Mouse (Mus musculus) cortical plate, adult 2 months (tissue): ENCODE measurements around the gene Tnfsf12. TPM values are rescaled to one million over a fixed set of nuclear protein-coding genes. Genes with fewer than 3 reads are reported as not detected.
A peak's percentile ranks its signal among the peaks of the same experiment; 100 is the strongest.
"Not testable (repeated sequence)": the region's sequence is repeated elsewhere in the genome, so short reads cannot be mapped to it uniquely, and the experiment has no call there.

Source experiments
- H3K27ac ChIP-seq: fragments of 200-500 bp; 2 replicates; pipeline ENCODE4 v1.5.1; 2012; ENCODE audit warnings: low read length, control low read depth, inconsistent platforms; ENCODE audit not compliant: insufficient read depth
- H3K4me1 ChIP-seq: fragments of 200-500 bp; 2 replicates; pipeline ENCODE4 v1.6.1; 2011; ENCODE audit warnings: low read length; ENCODE audit not compliant: control insufficient read depth, insufficient read depth
- H3K4me3 ChIP-seq: fragments of 200-500 bp; 2 replicates; pipeline ENCODE4 v1.5.1; 2011; ENCODE audit warnings: mild to moderate bottlenecking, low read length, control low read depth; ENCODE audit not compliant: insufficient read depth
- CTCF ChIP-seq: fragments of 200-500 bp; IDR thresholded peaks from 2 replicates; pipeline ENCODE4 v1.5.1; 2011; ENCODE audit warnings: mild to moderate bottlenecking, control low read depth, low read length; ENCODE audit not compliant: insufficient read depth; ENCODE audit errors: extremely low read depth
- POLR2A ChIP-seq: fragments of 200-500 bp; IDR thresholded peaks from 2 replicates; pipeline ENCODE4 v1.6.1; 2011; ENCODE audit warnings: mild to moderate bottlenecking, low read length, control low read depth; ENCODE audit not compliant: insufficient read depth; ENCODE audit errors: extremely low read depth
- polyA plus RNA-seq: library from polyadenylated mRNA; depleted of rRNA; stranded (reverse); fragments of >200 nt; gene quantifications from 2 replicates; pipeline ENCODE4 v1.2.3, GENCODE M21; 2012

Gene Tnfsf12
- polyA plus RNA-seq, 1 experiment = 22.5 TPM

GRCm38 (mm10) chr11:69706775-69707479 is 11.3 kb upstream of the Tnfsf12 start:
- no peaks in the 10 kb centered on the region for H3K4me1 ChIP-seq
- no peak for TF ChIP-seq POLR2A
- TF ChIP-seq CTCF = no peak
- no peak overlapping the region for H3K27ac ChIP-seq
- H3K4me3 ChIP-seq = no peak overlapping the region

- no peaks in the 10 kb centered on the region for H3K4me1 ChIP-seq
- H3K4me3 ChIP-seq = no peak overlapping the region
- H3K27ac ChIP-seq = no peak overlapping the region
- TF ChIP-seq CTCF (no peak), POLR2A (no peak)
Observed at GRCm38 (mm10) chr11:69704613-69705010, 9.0 kb upstream of the Tnfsf12 start.

- TF ChIP-seq POLR2A (no peak), CTCF (no peak)
- H3K4me1 ChIP-seq = no peaks in the 10 kb centered on the region
- no peak overlapping the region for H3K27ac ChIP-seq
- H3K4me3 ChIP-seq = no peak overlapping the region
Observed at GRCm38 (mm10) chr11:69703814-69704612, 8.4 kb upstream of the Tnfsf12 start.

- H3K27ac ChIP-seq, H3K4me1 ChIP-seq: not testable (repeated sequence)
Observed at GRCm38 (mm10) chr11:69703381-69703780, 7.7 kb upstream of the Tnfsf12 start.

GRCm38 (mm10) chr11:69702886-69703285 is 7.2 kb upstream of the Tnfsf12 start:
- not testable (repeated sequence) for H3K27ac ChIP-seq, H3K4me3 ChIP-seq, H3K4me1 ChIP-seq

More at GRCm38 (mm10) chr11:69703381-69703780, 7.7 kb upstream of the Tnfsf12 start:
- H3K4me3 ChIP-seq = not testable (repeated sequence)

GRCm38 (mm10) chr11:69699595-69699994 is 3.9 kb upstream of the Tnfsf12 start:
- Histone ChIP-seq H3K4me1 (no peaks in the 10 kb centered on the region; the same call in 1 of the 2 replicates), H3K4me3 (no peak overlapping the region)

GRCm38 (mm10) chr11:69698574-69698973 is 2.9 kb upstream of the Tnfsf12 start:
- H3K4me1 ChIP-seq = no peaks in the 10 kb centered on the region; the same call in 1 of the 2 replicates
- TF ChIP-seq CTCF = no peak
- no peak for TF ChIP-seq POLR2A

More at GRCm38 (mm10) chr11:69699595-69699994, 3.9 kb upstream of the Tnfsf12 start:
- no peak for TF ChIP-seq CTCF
- TF ChIP-seq POLR2A = no peak
- no peak overlapping the region for H3K27ac ChIP-seq

GRCm38 (mm10) chr11:69697396-69697795 is 1.7 kb upstream of the Tnfsf12 start:
- Histone ChIP-seq H3K4me1 (no peaks in the 10 kb centered on the region; the same call in 1 of the 2 replicates), H3K4me3 (no peak overlapping the region), H3K27ac (no peak overlapping the region)
- TF ChIP-seq CTCF (no peak), POLR2A (no peak)

More at GRCm38 (mm10) chr11:69698574-69698973, 2.9 kb upstream of the Tnfsf12 start:
- Histone ChIP-seq H3K27ac (no peak overlapping the region), H3K4me3 (no peak overlapping the region)

GRCm38 (mm10) chr11:69695046-69695360 is 646 bp downstream of the Tnfsf12 start:
- Histone ChIP-seq H3K27ac (no peak overlapping the region), H3K4me3 (peak overlapping the region; percentile 35), H3K4me1 (no peaks in the 10 kb centered on the region; the same call in 1 of the 2 replicates)
- TF ChIP-seq POLR2A = 0 out of 2 replicates have a peak, but pooled peaks have one; percentile 17
- no peak for TF ChIP-seq CTCF

GRCm38 (mm10) chr11:69693421-69693965 is 2.2 kb downstream of the Tnfsf12 start:
- Histone ChIP-seq H3K4me3 (no peak overlapping the region), H3K4me1 (no peaks in the 10 kb centered on the region; the same call in 1 of the 2 replicates)
- no peak for TF ChIP-seq POLR2A
- no peak for TF ChIP-seq CTCF

More at GRCm38 (mm10) chr11:69693421-69693965, 2.2 kb downstream of the Tnfsf12 start:
- no peak overlapping the region for H3K27ac ChIP-seq
